Mouse (Mus musculus) cortical plate, adult 2 months (tissue): ENCODE results near the gene Rabgef1.

Experiments
- CTCF ChIP-seq: fragments of 200-500 bp; IDR thresholded peaks from 2 replicates; pipeline ENCODE4 v1.5.1; 2011; ENCODE audit warnings: mild to moderate bottlenecking, control low read depth, low read length; ENCODE audit not compliant: insufficient read depth; ENCODE audit errors: extremely low read depth
- POLR2A ChIP-seq: fragments of 200-500 bp; IDR thresholded peaks from 2 replicates; pipeline ENCODE4 v1.6.1; 2011; ENCODE audit warnings: mild to moderate bottlenecking, low read length, control low read depth; ENCODE audit not compliant: insufficient read depth; ENCODE audit errors: extremely low read depth

DNA sequence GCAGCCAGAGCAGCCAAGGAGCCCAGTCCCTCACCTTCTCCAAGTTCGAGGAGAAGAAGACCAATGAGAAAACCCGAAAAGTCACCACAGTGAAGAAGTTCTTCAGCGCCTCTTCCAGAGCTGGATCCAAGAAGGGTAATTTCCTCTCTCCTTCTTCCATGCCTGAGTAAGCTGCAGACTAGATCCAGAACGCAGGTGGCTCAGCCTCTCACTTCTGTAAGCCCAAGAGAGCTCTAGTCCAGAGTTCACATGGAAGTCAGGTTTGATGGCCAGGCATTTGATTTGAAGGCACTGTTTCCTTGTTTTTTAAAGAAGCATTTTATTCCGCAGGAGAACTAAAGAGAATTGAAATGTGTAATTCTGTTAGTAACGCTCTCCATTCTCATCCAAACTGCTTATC, 19.3 kb downstream of the Rabgef1 start:
- no peak for TF ChIP-seq CTCF
- no peak for TF ChIP-seq POLR2A
